Mouse (Mus musculus): ENCODE results near the gene Gbx1. TPM values are rescaled to one million over a fixed set of nuclear protein-coding genes. Genes with fewer than 3 reads are reported as not detected.

The Gbx1 gene
- polyA plus RNA-seq, 1 experiment from 2014 or later = not detected

- H3K36me3 ChIP-seq (replicated peaks) = peaks cover 81% of the 10 kb centered on the region
- H3K9me3 ChIP-seq (replicated peaks) = no peaks in the 10 kb centered on the region
- no peaks in the 10 kb centered on the region for H3K27me3 ChIP-seq
- H3K4me2 ChIP-seq = no peak overlapping the region
- H3K27ac ChIP-seq (replicated peaks) = no peak overlapping the region
- WGBS (ENCODE audit: insufficient replicate concordance) = 85% methylated on average over 15 of the region's 15 CpGs
- H3K9ac ChIP-seq = no peak overlapping the region
- H3K4me3 ChIP-seq (replicated peaks) = no peak overlapping the region
- H3K4me1 ChIP-seq (replicated peaks) = no peaks in the 10 kb centered on the region
- no peak for ATAC-seq (ENCODE audit: insufficient read depth)
Measured at GRCm38 (mm10) chr5:24495019-24495418, 32.0 kb downstream of the Gbx1 start.

- 77% methylated on average over 16 of the region's 16 CpGs for WGBS (ENCODE audit: insufficient replicate concordance)
- Histone ChIP-seq H3K4me1 (replicated peaks) (no peaks in the 10 kb centered on the region), H3K36me3 (replicated peaks) (peaks cover 83% of the 10 kb centered on the region), H3K4me2 (no peak overlapping the region), H3K9ac (no peak overlapping the region), H3K9me3 (replicated peaks) (no peaks in the 10 kb centered on the region), H3K27me3 (no peaks in the 10 kb centered on the region), H3K4me3 (replicated peaks) (no peak overlapping the region), H3K27ac (replicated peaks) (no peak overlapping the region)
- no peak for ATAC-seq (ENCODE audit: insufficient read depth)
Measured at GRCm38 (mm10) chr5:24492546-24493285, 34.3 kb downstream of the Gbx1 start.

DNA sequence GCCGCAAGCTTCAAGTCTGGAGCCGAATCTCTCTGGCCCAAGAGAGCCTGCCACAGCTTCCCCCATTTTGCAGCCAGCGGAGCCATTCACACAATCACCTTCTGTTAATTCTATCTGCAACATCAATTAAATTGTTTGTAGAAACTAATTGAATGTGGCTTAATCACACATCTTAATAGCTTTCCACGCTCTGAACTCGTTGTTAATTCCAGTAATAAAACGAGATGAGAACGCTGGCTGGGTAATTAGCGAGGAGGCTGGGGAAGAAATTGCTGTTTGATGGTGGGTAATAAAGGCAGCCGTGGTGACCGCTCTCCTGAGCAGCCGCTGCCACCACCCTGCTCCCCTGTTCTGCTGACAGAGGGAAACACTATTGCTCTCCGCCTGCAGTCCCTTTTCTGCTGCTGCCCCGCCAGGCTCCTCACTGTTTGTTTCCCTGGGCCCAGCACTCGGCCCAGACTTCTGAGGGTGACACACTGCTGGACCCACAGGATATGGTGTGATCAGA, 36.5 kb downstream of the Gbx1 start:
- H3K36me3 ChIP-seq (replicated peaks) = peaks cover 84% of the 10 kb centered on the region
- no peak for ATAC-seq (ENCODE audit: insufficient read depth)

GRCm38 (mm10) chr5:24486738-24487137, 40.3 kb downstream of the Gbx1 start:
- no peak for ATAC-seq (ENCODE audit: insufficient read depth)
- H3K9ac ChIP-seq = no peak overlapping the region

More for the DNA sequence above, 36.5 kb downstream of the Gbx1 start:
- no peak overlapping the region for H3K9ac ChIP-seq
- H3K27ac ChIP-seq (replicated peaks) = no peak overlapping the region
- no peaks in the 10 kb centered on the region for H3K9me3 ChIP-seq (replicated peaks)
- no peaks in the 10 kb centered on the region for H3K27me3 ChIP-seq
- 0 out of 2 replicates have a peak, but pooled peaks cover 6% of the 10 kb centered on the region for H3K4me1 ChIP-seq (replicated peaks)
- WGBS (ENCODE audit: insufficient replicate concordance) = 80% methylated on average over 14 of the region's 14 CpGs
- H3K4me3 ChIP-seq (replicated peaks) = no peak overlapping the region
- no peak overlapping the region for H3K4me2 ChIP-seq

GRCm38 (mm10) chr5:24486097-24486496, 40.9 kb downstream of the Gbx1 start:
- ATAC-seq (ENCODE audit: insufficient read depth) = no peak
- 7% methylated on average over 8 of the region's 8 CpGs for WGBS (ENCODE audit: insufficient replicate concordance)
- Histone ChIP-seq H3K4me3 (replicated peaks) (no peak overlapping the region), H3K27ac (replicated peaks) (no peak overlapping the region), H3K27me3 (no peaks in the 10 kb centered on the region), H3K9me3 (replicated peaks) (no peaks in the 10 kb centered on the region), H3K36me3 (replicated peaks) (peaks cover 71% of the 10 kb centered on the region), H3K4me2 (no peak overlapping the region), H3K4me1 (replicated peaks) (peaks cover 12% of the 10 kb centered on the region; the same call in 1 of the 2 replicates), H3K9ac (no peak overlapping the region)

More at GRCm38 (mm10) chr5:24486738-24487137, 40.3 kb downstream of the Gbx1 start:
- WGBS (ENCODE audit: insufficient replicate concordance) = 73% methylated on average over 5 of the region's 5 CpGs
- Histone ChIP-seq H3K4me1 (replicated peaks) (0 out of 2 replicates have a peak, but pooled peaks cover 9% of the 10 kb centered on the region), H3K36me3 (replicated peaks) (peaks cover 71% of the 10 kb centered on the region), H3K4me3 (replicated peaks) (no peak overlapping the region), H3K9me3 (replicated peaks) (no peaks in the 10 kb centered on the region), H3K4me2 (no peak overlapping the region), H3K27me3 (no peaks in the 10 kb centered on the region), H3K27ac (replicated peaks) (no peak overlapping the region)

DNA sequence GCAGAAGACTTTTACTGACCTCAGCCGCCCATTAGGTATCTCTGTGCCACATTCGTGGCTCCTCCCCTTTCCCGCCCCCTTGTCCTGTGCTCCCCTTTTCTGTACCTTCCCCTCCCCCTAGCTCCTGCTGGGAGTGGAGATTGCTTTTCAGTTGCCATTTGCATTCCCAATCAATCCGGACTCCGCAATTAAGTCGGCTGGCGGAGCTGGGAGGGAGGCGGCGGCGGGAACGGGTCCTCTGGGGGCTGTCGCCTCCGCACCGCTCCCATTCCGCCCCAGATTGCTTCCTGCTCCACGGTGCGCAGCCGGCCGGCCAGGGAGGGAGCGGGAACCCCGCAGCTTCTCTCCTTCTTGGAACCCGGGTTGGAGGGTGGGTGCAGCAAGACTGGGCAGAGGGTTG, 42.0 kb downstream of the Gbx1 start:
- peak overlapping the region; percentile 47 for H3K4me2 ChIP-seq
- H3K4me3 ChIP-seq (replicated peaks) = peak overlapping the region; percentile 20
- H3K27ac ChIP-seq (replicated peaks) = no peak overlapping the region
- 73% methylated on average over 22 of the region's 22 CpGs for WGBS (ENCODE audit: insufficient replicate concordance)
- no peaks in the 10 kb centered on the region for H3K9me3 ChIP-seq (replicated peaks)
- no peak overlapping the region for H3K9ac ChIP-seq
- ATAC-seq (ENCODE audit: insufficient read depth) = no peak
- H3K4me1 ChIP-seq (replicated peaks) = peaks cover 12% of the 10 kb centered on the region; the same call in 1 of the 2 replicates
- peaks cover 72% of the 10 kb centered on the region for H3K36me3 ChIP-seq (replicated peaks)
- H3K27me3 ChIP-seq = no peaks in the 10 kb centered on the region

DNA sequence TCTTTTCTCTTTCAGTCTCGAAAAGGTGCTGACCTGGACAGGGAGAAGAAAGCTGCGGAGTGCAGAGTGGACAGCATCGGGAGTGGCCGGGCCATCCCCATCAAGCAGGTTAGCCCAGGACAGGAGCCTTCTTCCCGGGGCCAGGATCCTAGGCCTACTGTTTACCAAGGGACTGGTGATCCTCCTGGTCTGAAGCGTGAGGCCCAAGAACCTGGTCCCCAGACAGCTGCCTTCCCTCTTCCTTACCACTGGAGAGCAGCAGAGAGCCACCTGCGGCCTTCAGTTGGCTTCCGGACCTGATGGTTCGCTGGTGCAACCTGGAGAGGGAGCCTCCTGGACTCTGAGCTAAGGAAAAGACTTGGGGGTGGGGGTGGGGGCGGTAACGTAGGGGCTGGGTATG, 43.7 kb downstream of the Gbx1 start:
- WGBS (ENCODE audit: insufficient replicate concordance) = 46% methylated on average over 11 of the region's 11 CpGs
- Histone ChIP-seq H3K36me3 (replicated peaks) (peaks cover 72% of the 10 kb centered on the region), H3K9ac (no peak overlapping the region), H3K4me2 (peak overlapping the region; percentile 42), H3K4me1 (replicated peaks) (peaks cover 12% of the 10 kb centered on the region; the same call in 1 of the 2 replicates), H3K9me3 (replicated peaks) (no peaks in the 10 kb centered on the region), H3K27me3 (no peaks in the 10 kb centered on the region), H3K27ac (replicated peaks) (peak overlapping the region; percentile 67), H3K4me3 (replicated peaks) (no peak overlapping the region)
- ATAC-seq (ENCODE audit: insufficient read depth) = peak; percentile 5; the same call in 1 of the 2 replicates

- Histone ChIP-seq H3K4me3 (replicated peaks) (no peak overlapping the region), H3K27me3 (no peaks in the 10 kb centered on the region), H3K27ac (replicated peaks) (peak overlapping the region; percentile 67), H3K9ac (no peak overlapping the region), H3K4me2 (peak overlapping the region; percentile 42), H3K9me3 (replicated peaks) (no peaks in the 10 kb centered on the region), H3K36me3 (replicated peaks) (peaks cover 72% of the 10 kb centered on the region), H3K4me1 (replicated peaks) (peaks cover 12% of the 10 kb centered on the region; the same call in 1 of the 2 replicates)
- ATAC-seq (ENCODE audit: insufficient read depth) = peak; percentile 53
- WGBS (ENCODE audit: insufficient replicate concordance) = 73% methylated on average over 41 of the region's 41 CpGs
Measured at GRCm38 (mm10) chr5:24482247-24483079, 44.5 kb downstream of the Gbx1 start.

- no peak for ATAC-seq (ENCODE audit: insufficient read depth)
- Histone ChIP-seq H3K4me2 (no peak overlapping the region), H3K36me3 (replicated peaks) (peaks cover 75% of the 10 kb centered on the region), H3K9ac (no peak overlapping the region), H3K4me1 (replicated peaks) (peaks cover 12% of the 10 kb centered on the region; the same call in 1 of the 2 replicates), H3K4me3 (replicated peaks) (no peak overlapping the region), H3K27ac (replicated peaks) (no peak overlapping the region), H3K9me3 (replicated peaks) (no peaks in the 10 kb centered on the region), H3K27me3 (no peaks in the 10 kb centered on the region)
- 20% methylated on average over 4 of the region's 4 CpGs for WGBS (ENCODE audit: insufficient replicate concordance)
Measured at GRCm38 (mm10) chr5:24481647-24482046, 45.4 kb downstream of the Gbx1 start.

- Histone ChIP-seq H3K27ac (replicated peaks) (no peak overlapping the region), H3K4me1 (replicated peaks) (peaks cover 25% of the 10 kb centered on the region), H3K36me3 (replicated peaks) (peaks cover 58% of the 10 kb centered on the region), H3K9me3 (replicated peaks) (no peaks in the 10 kb centered on the region), H3K4me3 (replicated peaks) (no peak overlapping the region), H3K4me2 (no peak overlapping the region), H3K27me3 (peaks cover 31% of the 10 kb centered on the region), H3K9ac (no peak overlapping the region)
- WGBS (ENCODE audit: insufficient replicate concordance) = 90% methylated on average over 9 of the region's 9 CpGs
- no peak for ATAC-seq (ENCODE audit: insufficient read depth)
Measured at GRCm38 (mm10) chr5:24477909-24478308, 49.1 kb downstream of the Gbx1 start.
